Mouse (Mus musculus) lung, adult 2 months (tissue): Measurements from ENCODE around the gene Fth1.

ENCODE experiments used
- CTCF ChIP-seq: fragments of 200-500 bp; IDR thresholded peaks from 2 replicates; pipeline ENCODE4 v1.5.1; 2011; ENCODE audit warnings: mild to moderate bottlenecking, low read length, control low read depth; ENCODE audit not compliant: insufficient read depth
- POLR2A ChIP-seq: fragments of 200-500 bp; IDR thresholded peaks from 2 replicates; pipeline ENCODE4 v1.6.1; 2011; ENCODE audit warnings: low read depth, mild to moderate bottlenecking, control low read depth, low read length, borderline replicate concordance; ENCODE audit errors: extremely low read depth

DNA sequence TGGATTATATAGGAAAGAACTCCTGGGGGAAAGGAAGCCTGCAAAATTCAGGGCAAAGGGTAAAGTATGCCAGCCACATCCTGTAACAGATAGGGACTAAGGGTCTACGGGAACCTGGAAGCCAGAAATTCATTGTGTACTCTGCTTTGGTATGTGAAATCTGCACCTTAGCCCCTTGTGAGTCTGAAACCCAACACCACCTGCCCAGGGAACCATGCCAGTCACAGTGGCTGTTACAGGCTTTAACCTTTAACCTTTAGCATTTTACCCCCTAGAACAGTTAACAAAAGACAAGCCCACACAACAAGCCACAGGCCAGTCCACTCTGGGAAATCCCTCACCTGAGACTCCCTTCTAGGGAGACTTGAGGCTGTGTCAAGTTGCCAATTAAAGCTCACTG, 38.6 kb upstream of the Fth1 start:
- no peak for TF ChIP-seq POLR2A
- TF ChIP-seq CTCF: no peak
